Mouse (Mus musculus) right cerebral cortex, adult 2 months (tissue): ENCODE measurements at regions not wholly inside any gene's neighbourhood (a gene's known extent, or its start where the extent isn't known, plus 50 kb on each side); places are given as distances from the start of the nearest gene placed in this dataset.

Source experiments
- DNase-seq, 2 experiments: peaks; one replicate each; pipeline ENCODE4 v3.0.0; 2021 to 2022; ENCODE audit warnings: low spot score in 2 of 2

GRCm38 (mm10) chr13:39823346-39823954, 537.8 kb downstream of the Ofcc1 start:
- peak in 1 of 2 experiments; percentile 12 for DNase-seq

- no peak for DNase-seq
Observed at GRCm38 (mm10) chr13:39774554-39774953, 586.7 kb downstream of the Ofcc1 start.

- peak; percentile 2 to 3 for DNase-seq
Observed at GRCm38 (mm10) chr13:39774111-39774510, 587.1 kb downstream of the Ofcc1 start.

GRCm38 (mm10) chr13:39769228-39769627, 592.0 kb downstream of the Ofcc1 start:
- DNase-seq: no peak

GRCm38 (mm10) chr13:39766897-39767296, 594.4 kb downstream of the Ofcc1 start:
- DNase-seq: no peak
